Mouse (Mus musculus) testis, adult 10 weeks (tissue): Measurements from ENCODE around the gene Trem1. TPM values are rescaled to one million over a fixed set of nuclear protein-coding genes. Genes with fewer than 3 reads are reported as not detected.

Source experiments
- polyA plus RNA-seq: library from polyadenylated mRNA; stranded (reverse); fragments of 350-450 nt; fragmentation: Illumina TruSeq; extraction: RNeasy Lipid Tissue Mini Kit (QIAGEN cat#74804); gene quantifications from one replicate; pipeline ENCODE4 v1.2.3, GENCODE M21; 2014; ENCODE audit warnings: low read depth, low replicate concordance

Gene Trem1
- 1.6 TPM for polyA plus RNA-seq

DNA sequence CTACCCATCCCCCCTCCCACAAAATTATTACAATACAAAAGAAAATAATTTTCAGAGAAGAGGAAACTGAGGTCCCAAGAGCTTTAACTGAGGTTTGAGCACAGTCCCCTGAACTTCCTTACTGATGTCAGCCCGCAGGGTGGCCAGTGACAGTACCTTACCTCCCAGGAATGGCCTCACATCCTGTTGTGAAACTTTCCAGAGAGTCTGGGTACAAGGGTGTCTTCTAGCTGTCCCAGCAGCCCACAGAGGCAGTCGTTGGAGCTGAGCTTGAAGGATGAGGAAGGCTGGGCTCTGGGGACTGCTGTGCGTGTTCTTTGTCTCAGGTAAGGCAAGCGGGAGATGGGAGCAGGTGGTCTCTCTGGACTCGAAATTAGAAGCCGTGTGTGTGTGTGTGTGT, at the start of gene Trem1:
Gene Trem1, plus strand, starts transcription at position 251 of the 400 bp plus-strand sequence.

DNA sequence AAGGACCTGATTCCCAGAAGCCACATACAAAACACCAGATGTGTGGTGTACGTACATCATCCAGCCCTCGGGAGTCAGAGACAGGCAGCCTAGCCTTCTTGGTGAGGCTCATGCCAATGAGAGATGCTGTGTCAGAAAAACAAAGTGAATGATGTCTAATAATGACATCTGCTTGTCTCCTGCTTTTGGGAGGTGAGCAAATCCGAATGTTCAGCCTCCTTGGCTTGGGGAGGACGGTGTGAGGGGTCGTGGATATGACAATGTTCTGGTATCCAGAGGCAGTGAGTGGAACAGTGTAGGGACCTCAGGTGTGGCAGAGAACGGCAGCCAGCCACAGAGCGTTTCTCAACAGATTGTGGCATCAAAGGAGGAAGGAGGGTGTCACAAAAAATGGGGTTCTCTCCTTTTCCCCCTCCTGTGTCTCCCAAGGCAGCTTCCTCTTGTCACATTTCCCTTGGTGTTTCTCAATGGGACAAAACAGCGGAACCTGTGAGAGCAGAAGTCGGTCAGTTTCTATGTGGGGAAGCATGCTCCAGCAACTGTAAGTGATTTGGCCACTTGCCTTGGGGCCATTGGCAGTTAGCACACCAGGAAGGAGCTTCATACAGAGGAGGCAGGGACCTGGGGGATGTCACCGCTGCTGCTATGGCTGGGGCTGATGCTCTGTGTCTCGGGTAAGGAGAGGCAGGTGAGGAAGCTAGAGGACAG, 14.8 kb downstream of the Trem1 start, which contains the start of gene Trem3:
Gene Trem3, plus strand, starts transcription at position 557 of the 708 bp plus-strand sequence.

DNA sequence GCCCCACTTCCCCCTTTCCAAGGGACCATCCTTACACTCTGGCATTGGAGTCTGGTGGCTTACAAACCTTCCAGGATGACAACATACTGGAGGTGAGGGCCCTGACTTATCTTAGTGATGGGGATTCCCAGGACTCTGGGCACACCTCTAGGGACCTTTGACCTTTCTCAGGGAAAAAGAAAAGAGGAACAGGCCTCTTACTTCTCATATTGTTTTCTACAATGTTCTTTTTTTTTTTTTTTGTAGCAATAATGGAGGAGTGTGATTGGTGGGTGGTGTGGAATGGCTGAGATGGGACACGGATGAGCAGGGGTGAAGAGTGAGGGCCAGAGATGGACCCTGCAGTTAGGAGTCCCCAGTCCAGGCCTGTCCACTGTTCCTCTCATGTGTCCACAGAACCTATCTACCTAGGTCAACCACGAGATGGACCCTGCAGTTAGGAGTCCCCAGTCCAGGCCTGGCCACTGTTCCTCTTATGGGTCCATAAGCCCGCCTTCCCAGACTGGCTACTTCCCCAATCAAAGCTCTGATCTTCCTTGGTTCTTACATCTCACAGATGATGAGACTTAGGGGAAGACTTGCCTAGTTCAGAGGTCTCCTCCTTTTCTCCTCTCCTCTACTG, 31.3 kb downstream of the Trem1 start, which contains the start of gene Treml4:
Gene Treml4, plus strand, starts transcription at position 555 of the 622 bp plus-strand sequence.

Other genes starting within 250 kb of the Trem1 start
- 16.5 TPM for gene 1700122O11Rik, start 194.5 kb upstream of the Trem1 start, polyA plus RNA-seq
- gene 1700067P10Rik, start 143.4 kb upstream of the Trem1 start, polyA plus RNA-seq: 79.1 TPM
- not detected for gene 9830107B12Rik, start 86.5 kb upstream of the Trem1 start, polyA plus RNA-seq
- 0.11 TPM for gene A530064D06Rik, start 65.5 kb upstream of the Trem1 start, polyA plus RNA-seq
- gene Trem3, start 15.0 kb downstream of the Trem1 start, polyA plus RNA-seq: not detected
- not detected for gene Treml4, start 31.5 kb downstream of the Trem1 start, polyA plus RNA-seq
- not detected for gene Treml2, start 66.7 kb downstream of the Trem1 start, polyA plus RNA-seq
- 2.6 TPM for gene B430306N03Rik, start 83.4 kb downstream of the Trem1 start, polyA plus RNA-seq
- not detected for gene Trem2, start 113.6 kb downstream of the Trem1 start, polyA plus RNA-seq
- gene Treml1, start 127.1 kb downstream of the Trem1 start, polyA plus RNA-seq: not detected
- gene Nfya, start 177.1 kb downstream of the Trem1 start, polyA plus RNA-seq: 12.8 TPM
- gene Oard1, start 177.2 kb downstream of the Trem1 start, polyA plus RNA-seq: 43.5 TPM
- gene Apobec2, start 200.2 kb downstream of the Trem1 start, polyA plus RNA-seq: 0.39 TPM
- gene Tspo2, start 218.8 kb downstream of the Trem1 start, polyA plus RNA-seq: not detected
- not detected for gene Unc5cl, start 222.1 kb downstream of the Trem1 start, polyA plus RNA-seq